Mouse (Mus musculus) 416B (cell line): ENCODE results near the gene Med20.

Source experiments
- DNase-seq: peaks from one replicate; pipeline ENCODE4 v3.0.0; 2011; ENCODE audit warnings: low read depth

The Med20 gene

DNA sequence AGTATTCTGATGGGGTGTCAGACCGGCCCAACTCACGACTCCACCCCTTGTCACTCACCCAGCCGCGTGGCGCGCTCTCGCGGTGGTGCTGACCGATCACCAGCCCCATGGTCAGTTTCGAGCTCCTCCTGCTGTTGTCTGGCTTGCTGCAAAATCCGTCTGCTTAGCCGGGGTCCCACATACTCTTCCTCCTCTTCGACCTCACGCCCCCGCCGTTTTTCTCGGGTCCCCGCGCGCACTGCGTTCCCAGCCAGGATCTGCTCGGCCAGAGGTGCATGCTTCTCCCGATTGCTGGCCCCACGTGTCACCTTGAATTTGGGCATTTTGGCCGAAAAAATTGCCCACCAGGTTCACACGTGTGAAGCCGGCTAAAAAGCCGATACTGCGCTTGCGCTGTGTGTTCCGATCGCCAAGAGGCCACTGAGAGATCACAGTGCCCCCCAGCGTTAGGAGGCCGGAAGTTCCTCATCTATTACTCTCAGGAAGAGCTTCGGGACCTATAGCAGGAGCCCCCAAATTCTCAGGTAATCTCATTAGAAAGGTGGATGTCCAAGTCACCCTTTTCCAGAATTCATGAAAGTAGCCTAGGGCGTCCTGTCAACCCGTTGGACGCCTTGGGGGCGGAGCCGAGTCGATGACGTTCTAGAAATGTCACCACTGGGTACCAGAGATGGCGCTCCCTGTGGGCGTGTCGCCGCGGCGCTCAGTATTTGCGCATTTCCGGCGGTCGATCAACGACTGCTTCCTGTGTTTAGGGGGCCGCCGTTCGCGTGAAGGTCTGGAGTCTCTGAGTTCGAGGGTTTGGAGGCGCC, at the start of gene Med20, which contains the start of the genes Bysl and Gm20517:
Gene Med20 (plus strand): TSS at position 734 of the 812 bp plus-strand sequence.
Gene Bysl (minus strand): TSS at position 644 of the 812 bp plus-strand sequence.
Gene Gm20517 (plus strand): TSS at position 741 of the 812 bp plus-strand sequence.
- peak; percentile 98 for DNase-seq

DNA sequence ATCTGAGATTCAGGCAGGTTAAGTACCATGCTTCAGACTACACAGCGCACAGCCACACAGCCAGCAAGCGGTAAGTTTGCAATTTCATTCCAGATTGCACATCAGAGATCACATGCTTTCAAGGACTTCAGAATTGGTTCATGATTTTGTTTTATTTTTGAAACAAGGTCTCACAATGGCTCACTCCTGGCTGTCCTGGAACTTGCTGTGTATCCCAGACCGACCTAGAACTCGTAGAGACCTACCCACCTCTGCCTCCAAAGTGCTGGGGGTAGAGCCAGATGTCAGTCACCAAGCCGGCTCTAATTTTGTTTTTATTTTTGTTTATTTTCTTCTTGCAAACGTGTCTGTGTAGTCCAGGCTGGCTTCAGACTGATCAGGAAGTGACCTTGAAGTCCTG, 48.5 kb upstream of the Med20 start:
- DNase-seq: no peak

DNA sequence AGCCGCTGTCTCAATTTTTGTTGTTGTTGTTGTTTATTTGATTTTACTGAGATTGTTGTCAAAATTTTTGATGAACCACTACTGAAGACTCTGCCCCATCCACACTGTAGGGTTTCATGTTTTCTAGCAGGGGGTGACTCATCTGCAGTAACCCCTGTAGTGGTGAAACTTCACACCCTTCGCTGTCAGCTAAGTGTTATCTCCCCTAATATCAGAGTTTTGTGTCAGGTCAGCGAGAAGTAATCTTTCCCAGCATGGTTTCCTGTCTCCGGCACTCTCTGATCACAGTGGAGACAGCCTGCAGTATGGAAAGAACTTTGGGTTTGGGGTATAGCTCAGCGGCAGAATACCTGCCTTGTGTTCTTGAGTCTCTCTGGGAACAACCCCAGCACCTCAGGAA, 46.8 kb upstream of the Med20 start:
- DNase-seq: peak; percentile 95

DNA sequence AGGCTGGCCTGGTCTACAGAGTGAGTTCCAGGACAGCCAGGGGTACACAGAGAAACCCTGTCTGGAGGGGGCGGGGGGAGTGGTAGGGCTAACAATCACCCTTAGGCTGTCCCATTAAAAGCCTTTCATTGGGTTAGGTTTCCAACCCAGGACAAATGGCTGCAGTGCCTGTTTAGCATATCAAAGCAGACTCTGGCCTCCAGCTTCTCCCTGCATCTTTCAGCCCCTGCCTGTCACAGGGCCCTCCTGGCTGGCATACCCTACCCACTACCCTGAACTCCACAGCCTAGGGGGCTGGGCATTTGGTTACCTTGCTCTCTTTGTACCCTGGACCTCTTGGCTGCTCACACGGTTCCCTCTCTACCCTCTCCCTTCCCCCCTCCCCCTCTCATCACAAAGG, 45.2 kb upstream of the Med20 start:
- no peak for DNase-seq

DNA sequence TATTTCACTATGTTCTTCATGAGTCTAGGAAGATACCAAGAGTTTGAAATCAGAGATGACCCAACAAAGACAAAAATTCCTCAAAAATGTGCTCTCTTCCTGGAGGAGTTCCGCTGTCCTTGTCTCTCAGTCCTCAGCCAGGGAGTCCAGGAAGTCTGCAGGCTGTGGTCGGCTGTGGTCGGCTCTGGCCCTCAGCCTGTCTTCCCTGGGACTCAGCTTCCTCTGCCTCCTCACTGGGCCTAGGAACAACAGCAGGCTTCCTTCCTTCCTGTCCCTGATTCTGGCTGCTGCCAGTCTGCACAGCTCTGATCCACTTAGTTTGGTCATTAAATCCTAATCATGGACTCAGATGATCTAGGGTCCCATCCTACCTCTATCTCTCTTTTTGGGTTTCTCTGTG, 44.1 kb upstream of the Med20 start:
- peak; percentile 77 for DNase-seq

DNA sequence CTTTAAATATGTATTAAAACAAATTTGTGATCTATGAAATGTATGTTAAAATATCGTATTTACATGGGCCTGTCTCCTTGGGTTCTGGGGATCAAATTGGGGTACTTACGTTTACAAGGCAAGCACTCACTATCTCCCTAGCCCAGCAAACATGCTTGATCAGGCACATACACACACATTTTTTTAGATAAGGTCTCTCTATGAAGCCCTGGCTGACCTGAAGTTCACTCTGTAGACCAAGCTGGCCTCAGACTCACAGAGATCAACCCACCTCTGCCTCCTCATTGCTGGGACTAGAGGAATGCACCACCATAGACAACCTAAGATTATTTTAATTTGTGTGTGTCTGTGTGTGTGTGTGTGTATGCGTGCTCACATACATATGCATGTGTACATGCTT, 43.0 kb upstream of the Med20 start:
- DNase-seq: no peak

DNA sequence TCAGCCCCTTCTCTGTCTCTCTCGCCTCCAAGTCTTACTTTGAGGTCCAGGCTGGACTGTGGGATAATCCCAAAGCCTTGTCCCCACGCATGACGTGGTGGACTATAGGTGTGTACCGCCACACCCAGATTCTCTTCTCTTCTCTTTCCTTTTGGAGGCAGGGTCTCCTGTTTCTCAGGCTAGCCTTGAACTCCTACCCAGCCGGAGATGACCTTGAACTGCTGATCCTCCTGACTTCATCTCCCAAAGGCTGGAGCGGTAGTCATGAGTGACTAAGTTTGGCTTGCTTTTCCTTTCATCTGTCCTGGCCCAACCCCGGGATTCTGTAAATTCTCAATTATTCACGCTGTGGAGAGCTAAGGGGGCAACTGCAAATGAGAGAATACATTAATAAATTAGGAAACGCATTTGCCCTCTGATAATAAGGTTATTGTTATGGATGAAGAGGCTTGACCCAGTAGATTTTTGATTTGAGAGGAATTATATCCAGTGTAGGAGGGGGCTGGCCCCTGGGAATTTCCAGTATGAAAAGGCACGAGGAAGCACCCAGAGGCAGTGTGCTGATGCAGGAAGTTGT, 42.3 kb upstream of the Med20 start:
- no peak for DNase-seq

DNA sequence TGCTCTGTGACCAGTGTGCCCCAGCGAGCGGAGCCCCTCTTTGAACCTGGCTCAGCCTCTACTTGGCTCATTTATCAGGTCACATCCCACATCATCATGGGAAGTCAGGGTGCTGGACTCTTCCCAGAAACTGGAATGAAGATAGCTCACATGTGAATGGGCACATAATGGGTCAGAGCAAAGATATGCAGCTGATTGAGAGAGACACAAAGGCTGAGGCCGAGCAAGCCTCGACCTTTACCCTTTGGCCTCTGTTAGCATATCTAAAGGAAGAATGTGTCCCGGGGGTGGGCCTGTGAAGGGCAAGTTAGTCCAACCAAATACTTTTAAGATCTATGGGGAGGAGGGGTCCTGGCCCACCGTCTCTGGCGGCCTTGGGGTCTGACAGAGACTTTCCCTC, 39.8 kb upstream of the Med20 start:
- DNase-seq: no peak

DNA sequence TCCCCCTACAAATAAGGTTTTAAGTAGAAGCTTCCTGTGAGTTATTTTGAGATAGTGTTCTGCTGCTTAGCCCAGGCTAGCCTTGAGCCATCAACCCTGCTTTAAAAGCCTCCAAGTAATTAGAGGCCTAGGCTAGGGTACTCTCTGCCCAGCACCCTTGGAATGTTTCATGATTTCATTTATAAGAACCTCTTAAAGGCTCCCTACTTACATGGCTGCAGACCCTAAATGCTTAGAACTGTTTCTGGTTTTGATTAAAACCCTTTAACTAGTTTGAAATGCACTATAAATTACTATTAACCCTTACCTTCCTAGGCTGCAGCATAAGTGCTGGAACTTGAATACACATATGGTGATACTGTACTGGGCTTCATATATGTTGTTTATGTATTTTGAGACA, 38.9 kb upstream of the Med20 start:
- no peak for DNase-seq

DNA sequence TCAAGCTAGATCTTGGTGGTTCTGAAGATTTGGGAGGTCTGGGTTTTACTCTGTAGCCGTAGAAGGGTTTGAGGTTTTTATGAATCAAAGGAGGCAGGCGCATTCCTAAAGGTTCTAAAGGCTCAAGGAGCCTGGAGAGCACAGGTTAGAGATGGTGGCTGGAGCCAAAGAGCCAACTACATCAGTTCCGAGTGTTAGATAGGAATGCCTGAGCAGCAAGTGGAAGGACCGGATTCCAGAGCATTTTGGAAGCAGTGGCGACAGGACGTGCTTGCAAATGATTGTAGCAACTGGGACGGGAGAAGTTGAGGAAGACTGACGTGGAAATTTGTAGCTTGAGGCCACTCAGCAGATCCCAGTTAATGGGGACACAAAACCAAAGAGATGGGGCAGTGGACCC, 37.4 kb upstream of the Med20 start:
- no peak for DNase-seq

DNA sequence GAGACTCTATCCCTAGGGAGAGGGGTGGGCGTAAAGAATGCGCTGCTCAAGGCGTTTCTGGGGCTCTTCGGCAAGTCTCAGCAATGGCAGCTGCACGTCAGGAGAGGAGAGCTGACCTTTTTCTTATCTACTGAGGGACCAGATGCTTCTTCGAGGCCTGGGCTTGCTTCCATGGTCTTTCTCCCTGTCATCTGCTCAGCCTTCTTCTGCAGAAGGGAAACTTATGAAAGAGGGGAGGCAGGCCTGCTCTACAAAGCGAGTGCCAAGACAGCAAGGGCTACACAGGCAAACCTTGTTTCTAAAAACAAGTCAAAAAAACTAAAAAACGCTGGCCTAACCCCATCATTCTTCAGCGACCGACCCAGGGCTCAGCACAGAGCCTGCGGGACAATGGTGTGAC, 36.6 kb upstream of the Med20 start:
- DNase-seq: no peak

DNA sequence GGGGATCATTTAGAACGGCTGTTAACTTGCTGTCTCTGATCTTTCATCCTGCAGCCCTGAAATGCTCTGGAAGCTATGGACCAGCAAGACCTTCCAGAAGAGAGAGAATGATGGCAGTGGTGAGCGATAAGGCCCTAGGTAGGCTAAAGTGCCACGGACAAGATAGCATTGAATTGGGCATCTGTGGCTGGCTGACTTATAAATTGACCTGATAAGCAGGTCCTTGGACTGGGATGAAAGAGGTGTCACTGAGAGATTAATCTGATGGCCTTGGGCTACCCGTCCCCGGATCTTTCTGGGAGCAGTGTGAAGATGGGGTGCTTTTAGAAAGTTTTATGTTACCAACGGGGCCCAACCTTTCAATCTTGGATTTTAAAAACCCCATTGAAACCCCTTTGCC, 32.7 kb upstream of the Med20 start:
- no peak for DNase-seq

DNA sequence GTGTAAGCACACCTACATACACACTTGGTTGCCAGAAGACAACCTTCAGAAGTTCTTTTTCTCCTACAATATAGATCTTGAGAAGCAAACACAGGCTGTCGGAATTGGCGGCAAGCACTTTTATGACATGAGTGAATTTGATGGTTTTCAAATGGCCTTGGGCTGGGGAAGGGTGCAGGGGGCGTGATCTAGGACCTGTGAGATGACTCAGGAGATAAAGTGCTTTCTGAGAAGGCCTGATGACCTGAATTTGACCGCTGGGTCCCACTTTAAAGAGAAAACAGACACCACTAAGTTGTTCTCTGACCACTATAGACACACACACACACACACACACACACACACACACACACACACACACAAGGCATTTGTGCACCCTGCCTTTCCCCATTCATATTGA, 30.4 kb upstream of the Med20 start:
- no peak for DNase-seq

DNA sequence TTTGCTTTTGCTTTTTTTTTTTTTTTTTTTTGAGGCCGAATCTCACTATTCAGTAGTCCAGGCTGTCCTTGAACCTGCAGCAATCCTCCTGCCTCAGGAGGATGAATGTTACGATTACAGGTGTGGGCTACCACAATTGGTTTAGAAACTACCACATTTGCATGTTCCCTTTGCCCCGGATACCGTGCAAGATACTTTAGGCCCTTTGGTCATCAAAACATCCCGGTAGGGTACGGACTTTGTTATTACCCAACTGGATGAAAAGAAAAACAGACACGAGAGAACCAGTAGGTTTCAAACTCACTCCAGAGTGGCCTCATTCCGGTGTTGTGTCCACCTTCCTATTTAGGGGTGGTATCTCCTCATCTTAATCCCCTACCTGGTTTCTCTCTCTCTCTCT, 22.9 kb upstream of the Med20 start:
- DNase-seq: no peak

DNA sequence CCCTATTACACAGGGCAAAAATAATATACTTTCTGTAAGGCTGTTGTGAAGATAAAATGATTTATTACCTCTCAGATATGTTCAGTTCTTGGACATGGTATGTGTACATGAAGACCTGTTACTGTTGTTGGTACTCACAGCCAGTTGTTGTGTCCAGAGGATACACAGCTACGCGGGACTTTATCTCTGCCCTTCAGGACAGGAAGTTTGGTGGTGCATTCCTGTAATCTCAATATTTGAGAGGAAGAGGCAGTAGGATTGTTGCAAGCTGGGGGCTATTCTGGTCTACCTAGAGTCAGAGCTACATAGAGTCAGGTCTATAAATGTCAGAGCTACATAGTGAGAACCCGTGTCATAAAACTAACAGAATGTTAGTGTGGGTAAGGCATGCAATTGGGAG, 20.3 kb upstream of the Med20 start:
- peak; percentile 82 for DNase-seq

DNA sequence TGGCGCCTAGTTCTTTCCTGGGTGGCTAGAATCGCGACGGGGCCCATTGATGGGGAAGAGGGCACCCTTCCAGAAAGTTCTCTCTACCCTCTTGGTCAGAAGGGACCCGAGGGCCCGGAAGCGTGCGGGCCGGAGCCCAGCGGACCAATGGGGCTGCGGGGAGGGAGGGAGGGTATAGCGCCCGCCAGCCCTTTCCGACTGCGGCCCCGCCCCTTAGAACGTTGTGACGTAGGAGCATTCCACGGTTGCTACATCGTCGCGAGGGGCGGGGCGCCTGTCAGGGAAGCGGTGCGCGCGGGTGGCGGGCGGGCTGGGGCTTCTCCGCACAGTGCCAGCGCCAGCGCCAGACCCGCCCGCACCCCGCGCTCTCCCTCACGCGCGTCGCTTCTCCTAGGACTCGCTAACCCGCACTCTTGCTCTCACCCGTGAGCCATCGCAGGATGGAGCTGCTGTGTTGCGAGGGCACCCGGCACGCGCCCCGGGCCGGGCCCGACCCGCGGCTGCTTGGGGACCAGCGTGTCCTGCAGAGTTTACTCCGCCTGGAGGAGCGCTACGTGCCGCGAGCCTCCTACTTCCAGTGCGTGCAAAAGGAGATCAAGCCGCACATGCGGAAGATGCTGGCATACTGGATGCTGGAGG, 18.0 kb upstream of the Med20 start:
- peak; percentile 93 for DNase-seq

DNA sequence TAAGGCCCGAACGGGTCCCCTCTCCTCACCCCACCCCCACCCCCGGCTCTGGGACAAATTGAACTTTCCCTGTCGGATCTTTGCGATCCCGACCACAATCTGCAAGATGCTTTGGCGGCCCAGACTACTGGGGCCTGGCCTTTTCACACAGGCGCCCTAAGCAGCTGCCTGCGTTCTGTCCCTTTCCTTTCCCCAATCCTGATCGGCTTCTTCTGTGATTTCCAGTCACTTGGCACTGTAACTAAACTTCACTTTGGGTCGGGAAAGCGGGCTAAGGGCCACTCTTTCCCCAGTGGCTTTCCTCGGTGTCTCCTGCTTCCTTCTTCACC, 17.6 kb upstream of the Med20 start:
- DNase-seq: no peak

DNA sequence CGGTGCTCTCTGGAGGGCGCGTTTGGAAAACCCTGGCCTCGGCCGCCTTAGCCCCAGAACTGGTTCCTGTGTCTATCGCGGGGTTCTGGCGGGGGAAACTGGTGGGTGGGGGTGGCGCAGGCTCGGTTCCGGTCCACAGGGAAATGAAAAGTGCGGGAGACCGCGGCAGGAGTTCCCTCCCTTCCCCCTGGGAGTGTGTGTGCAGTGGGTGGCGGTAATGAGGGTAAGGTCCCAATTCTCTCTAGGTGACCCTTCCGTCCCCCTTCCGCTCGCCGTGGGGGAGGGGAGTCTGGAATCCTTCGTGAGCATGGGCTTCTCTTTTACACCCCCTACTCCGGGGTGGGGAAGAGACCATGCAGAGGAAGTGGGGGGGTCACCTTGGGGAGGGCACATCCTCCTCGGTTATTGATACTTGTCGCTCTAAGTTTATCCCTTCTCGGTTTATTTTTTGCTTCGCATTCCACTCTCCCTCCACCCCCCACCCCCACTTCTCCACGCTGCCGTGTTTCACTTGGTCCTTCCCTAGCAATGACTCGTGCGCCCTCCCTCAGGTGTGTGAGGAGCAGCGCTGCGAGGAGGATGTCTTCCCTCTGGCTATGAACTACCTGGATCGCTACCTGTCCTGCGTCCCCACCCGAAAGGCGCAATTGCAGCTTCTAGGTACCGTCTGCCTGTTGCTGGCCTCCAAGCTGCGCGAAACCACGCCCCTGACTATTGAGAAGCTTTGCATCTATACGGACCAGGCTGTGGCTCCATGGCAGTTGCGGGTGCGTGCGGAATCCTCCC, 17.0 kb upstream of the Med20 start:
- peak; percentile 54 for DNase-seq

DNA sequence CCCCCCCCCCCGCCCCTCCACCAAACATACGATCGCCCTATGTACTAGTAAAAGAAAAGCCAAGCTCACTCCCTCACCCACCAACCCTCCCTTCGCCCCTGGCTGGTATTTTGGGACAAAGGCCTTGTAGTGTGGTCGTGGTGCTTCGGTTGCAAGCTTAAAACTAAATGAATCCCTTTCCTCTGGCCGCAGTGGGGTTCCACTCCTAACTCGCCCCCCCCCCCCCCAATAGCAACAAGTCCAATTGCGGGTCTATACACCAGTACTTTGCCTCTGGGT, 16.5 kb upstream of the Med20 start:
- DNase-seq: no peak

DNA sequence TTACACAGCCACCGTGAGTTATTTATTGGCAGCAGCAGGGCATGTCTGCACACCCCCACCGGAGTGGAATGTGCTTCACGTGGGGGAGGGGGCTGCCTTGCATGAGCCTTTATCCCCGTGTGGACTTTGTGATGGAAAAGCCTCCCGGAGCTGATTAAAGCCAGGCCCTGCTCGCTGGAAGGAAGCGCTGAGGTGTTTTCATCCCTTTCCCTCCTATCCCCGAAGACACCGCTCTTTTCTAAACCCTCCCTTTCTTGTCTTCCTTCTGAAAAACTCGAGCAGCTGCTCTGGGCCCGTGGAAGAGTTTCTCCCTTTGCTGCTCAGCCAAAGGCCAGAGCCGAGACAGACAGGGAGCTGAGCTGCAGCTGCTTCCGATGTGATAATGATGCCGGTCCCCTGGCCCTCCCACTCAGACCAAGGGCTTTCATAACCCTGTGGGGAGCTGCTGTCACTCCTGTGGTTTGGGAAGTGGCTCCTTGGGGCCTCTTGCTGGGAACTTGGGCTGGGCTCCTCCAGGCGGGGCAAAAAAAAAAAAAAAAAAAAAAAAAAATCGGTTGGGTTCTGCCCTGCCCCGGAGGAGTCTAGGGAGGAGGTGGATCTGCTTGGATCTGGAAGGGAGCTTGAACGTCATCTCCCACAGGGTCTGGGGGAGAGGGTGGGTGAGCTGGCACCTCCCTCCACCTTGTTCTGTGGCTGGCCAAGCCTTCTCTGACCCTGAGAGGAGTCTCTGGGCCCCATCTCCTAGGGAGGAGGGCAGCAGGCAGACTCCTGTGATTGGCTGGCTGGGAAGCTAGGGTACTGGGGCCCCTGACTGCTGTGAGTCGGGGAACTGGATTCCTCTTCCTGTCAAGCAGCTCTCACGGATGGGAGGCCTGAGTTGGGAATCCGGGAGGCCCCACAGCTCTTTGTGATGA, 15.9 kb upstream of the Med20 start:
- peak; percentile 98 for DNase-seq

DNA sequence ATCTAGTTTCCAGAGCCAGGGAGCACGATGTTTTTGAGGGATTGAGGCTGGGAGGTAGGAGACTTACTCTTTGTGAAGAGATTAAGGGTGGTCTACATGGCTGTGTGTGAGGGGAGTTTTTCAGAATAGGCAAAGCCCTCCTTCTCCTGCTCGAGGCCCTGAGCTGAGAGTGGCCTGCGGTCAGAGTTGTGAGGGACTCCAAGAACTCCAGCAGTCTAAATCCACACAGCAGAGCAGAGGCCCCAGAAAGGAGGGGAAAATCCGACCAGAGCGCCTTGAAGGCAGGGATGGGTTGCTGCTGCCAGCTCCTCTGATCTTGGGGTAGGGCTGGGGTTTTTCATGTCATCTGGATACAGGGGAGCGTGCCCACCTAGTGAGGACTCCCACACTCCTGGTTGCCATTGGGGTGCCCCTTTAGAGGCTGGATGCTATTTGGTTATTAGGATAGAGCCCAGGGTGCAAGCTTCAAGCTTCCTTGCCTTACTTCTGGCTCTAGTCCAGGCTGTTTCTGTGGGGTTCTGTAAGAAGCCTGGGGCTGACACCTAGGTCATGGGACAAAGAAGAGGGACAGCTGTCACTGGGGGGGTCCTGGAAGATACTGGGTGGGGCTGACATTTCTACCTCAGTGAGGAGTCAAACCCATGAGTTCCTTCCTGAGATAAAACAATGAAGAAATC, 15.1 kb upstream of the Med20 start:
- DNase-seq: peak; percentile 50
